Mouse (Mus musculus) adrenal gland, postnatal 10 days (tissue): ENCODE measurements around the gene Cyld. TPM values are rescaled to one million over a fixed set of nuclear protein-coding genes. Genes with fewer than 3 reads are reported as not detected.
"Not testable (repeated sequence)": the region's sequence is repeated elsewhere in the genome, so short reads cannot be mapped to it uniquely, and the experiment has no call there.

Experiments
- DNase-seq: peaks from one replicate; pipeline ENCODE4 v3.0.0; 2021; ENCODE audit warnings: mixed read lengths
- long read RNA-seq, 2 experiments: library from polyadenylated mRNA; stranded (forward); transcript quantifications; one replicate each; pipeline ENCODE4 v2.0.0; 2021
- total RNA-seq, 2 experiments: library from RNA; stranded (reverse); gene quantifications; 2 replicates each; pipeline ENCODE4 v1.2.3; 2021

Gene Cyld
- 10 to 100 TPM; 26.7 to 31.7 TPM for total RNA-seq
- long read RNA-seq, experiment 1, full-length matches to known transcripts = 6 of 29 reads
- long read RNA-seq, experiment 1, partial matches to known transcripts = 8 of 29 reads
- long read RNA-seq, experiment 1, other reads (novel, unspliced or antisense) = 15 of 29 reads
- long read RNA-seq, experiment 2, full-length matches to known transcripts = 11 of 26 reads
- long read RNA-seq, experiment 2, partial matches to known transcripts = 1 of 26 reads
- long read RNA-seq, experiment 2, other reads (novel, unspliced or antisense) = 14 of 26 reads

DNA sequence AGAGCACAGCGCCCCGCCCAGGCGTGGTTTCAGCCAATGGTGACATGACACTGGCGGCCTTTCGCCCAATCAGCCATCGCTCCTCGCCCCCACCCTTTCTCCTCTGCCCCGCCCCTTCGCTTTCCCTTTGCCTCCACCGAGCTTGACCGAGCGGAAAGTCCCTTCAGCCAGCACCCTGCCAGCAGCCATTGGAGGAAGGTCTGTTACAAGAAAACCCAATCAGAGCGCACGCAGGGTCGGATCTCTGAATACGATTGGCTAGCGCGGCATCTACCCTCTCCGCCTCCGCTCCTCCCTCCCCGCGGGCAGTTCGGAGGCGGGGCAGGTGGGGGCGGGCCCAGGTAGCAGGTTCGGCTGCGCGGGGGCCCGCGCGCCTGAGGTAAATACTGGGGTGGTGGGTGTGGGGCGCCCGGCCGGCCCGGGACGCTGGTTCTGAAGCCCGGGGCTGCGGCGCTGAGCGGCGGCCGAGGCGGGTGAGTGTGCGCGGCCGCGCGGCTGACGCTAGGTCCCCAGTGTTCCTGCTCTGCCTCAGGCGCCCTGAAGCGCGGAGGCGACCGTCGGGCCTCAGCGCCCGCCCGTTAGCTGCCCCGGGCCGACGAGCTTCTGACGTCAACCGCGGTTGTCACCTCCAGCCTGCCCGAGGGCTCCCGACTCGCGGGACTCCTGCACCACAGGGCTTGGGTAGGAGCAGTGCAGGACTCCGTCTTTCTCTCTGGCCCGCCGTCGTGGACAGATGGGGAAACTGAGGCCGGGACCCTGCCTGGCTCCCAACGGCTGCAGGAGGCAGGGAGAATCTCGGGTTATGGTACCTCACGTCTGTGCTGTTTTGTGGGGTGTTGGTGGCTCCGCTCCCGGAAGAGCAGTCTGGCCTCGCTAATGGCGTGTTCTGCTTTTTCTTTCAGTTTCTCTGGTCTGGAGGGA is at the start of gene Cyld:
Gene Cyld (plus strand): TSS at position 308 of the 921 bp plus-strand sequence.
- peak; percentile 98 for DNase-seq

DNA sequence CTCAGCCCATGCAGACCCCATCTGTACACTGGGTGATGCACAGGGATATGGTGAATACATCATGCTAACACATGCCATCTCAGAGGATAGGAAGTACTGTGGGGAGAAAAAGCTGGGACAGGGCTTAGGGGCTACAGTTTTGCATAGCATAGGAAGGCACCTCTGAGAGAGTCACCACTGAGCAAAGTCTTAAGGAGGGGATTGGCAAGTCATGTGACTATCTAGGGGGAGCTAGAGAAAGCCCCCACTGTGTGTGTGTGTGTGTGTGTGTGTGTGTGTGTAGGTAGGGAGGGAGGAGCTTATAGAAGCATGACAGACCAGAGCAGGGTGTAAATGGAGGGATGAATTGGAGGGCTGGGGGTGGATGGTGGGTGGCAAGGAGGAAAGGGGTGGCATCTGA is 48.5 kb upstream of the Cyld start:
- DNase-seq = no peak

DNA sequence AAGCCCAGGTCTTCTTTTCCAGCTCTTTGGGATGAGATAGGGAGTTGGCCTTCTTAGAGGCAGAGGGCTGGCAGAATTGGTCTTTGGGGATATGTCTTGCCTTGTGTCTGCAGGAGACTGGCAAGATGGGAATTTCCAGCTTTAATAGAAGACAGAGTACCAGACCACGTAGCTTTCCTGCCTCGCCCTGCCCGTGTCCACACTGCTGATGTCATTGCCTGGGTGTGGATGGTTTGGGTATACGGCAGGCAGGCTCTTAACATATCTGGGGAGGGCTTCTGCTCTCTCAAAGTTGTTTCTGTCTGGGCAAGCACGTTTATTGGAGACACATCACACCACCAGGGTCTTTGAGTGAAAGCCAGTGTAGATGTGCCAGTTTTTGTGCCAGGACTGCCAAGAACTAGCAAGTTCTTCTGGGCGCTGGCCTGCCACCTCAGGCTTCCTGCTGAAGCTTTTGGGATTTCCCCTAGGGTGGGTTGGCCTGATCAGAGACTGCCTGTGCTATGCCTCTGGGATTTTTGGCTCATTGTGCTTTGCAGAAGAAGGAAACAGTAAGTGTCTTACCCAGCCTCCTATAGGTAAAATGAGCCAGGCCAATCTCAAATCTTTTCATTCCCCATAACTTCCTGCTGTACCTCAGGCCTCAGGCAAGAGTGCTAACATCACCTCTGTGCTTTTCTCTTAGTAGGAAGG is 46.7 kb upstream of the Cyld start:
- DNase-seq = no peak

DNA sequence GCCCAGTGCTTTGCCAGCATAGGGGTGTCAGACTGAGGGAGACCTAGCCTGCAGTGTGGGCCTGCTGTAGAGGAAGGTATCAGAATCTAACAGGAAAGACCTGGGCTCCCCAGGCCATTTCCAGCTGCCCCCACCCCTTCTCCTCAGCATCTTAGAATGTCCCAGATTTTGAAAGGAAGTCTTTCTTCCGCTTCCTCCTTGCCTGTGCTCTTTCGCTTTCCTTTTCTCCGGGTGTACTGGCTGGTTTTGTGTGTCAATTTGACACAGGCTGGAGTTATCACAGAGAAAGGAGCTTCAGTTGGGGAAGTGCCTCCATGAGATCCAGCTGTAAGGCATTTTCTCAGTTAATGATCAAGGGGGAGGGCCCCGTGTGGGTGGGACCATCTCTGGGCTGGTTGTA is 45.7 kb upstream of the Cyld start:
- DNase-seq = not testable (repeated sequence)

DNA sequence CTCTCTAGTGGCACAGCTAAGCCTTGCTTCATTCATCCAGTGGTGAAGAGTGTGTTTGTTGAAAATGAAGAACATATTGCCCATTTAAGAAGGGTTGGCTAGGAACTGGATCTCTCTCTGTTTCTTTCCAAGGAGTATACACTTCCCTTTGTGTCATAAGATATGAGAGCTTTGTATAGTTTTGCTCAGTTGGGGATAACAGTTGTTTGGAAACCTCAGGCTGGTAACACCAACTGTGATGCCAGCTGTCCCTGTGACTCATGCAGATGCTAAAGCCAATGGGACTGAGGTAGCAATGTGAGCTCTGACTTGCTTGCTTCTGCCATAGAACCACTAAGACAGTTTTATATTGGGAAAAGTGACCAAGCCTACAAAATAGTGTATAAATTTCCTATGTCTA is 41.5 kb upstream of the Cyld start:
- no peak for DNase-seq

DNA sequence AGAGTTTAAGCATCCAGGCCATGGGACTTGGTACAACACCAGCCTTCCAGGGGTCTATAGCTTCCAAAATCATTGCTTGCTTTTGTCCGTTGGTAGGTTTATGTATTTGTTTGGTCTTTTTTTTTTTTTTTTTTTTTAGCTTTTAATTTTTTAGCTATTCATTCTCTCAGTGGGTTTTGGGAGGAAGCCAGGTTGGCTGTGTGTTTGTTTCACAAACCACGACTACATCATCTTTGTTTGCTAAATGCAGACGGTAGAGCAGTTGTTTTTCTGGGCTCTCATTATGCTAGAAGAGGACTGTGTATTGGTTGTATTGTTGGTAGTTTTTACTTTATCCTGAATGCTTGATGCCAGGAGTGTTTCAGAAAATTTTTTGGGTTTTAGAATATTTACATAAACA is 37.0 kb upstream of the Cyld start:
- no peak for DNase-seq

DNA sequence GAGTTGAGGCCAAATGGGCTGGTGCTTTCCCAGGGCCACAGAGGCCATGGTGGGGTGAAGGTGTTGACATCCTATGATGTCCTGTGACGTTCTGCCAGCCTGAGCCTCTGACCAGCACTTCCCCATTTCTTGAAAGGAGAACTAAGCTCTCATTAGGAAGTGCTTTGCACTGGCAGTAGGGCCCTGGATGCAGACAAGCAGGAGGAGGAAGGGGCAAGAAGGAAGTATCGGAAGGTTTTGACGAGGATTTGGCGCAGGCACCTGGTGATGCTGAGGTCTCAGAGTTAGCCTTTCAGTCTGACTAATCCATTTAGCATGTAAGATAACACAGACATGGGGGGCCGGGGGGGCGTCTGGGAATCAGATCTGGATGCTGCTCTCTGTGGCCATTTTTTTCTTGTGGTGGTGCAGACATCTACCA is 34.4 kb upstream of the Cyld start:
- DNase-seq = peak; percentile 7

DNA sequence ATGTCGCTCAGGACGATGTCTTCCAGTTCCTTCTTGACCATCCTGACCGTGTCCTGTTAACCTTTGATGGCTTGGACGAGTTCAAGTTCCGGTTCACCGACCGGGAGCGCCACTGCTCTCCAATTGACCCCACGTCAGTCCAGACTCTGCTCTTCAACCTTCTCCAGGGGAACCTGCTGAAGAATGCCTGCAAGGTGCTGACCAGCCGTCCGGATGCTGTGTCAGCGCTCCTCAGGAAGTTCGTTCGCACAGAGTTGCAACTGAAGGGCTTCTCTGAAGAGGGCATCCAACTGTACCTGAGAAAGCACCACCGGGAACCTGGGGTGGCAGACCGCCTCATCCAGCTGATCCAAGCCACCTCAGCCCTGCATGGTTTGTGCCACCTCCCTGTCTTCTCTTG is 32.7 kb upstream of the Cyld start:
- DNase-seq = no peak

DNA sequence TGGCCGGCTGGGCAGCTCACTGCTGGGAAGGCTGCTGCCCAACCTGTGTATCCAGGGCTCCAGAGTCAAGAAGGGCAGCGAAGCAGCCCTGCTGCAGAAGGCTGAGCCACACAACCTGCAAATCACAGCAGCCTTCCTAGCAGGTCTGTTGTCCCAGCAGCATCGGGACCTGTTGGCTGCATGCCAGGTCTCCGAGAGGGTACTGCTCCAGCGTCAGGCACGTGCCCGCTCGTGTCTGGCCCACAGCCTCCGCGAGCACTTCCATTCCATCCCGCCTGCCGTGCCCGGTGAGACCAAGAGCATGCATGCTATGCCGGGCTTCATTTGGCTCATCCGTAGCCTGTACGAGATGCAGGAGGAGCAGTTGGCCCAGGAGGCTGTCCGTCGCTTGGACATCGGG is 31.9 kb upstream of the Cyld start:
- DNase-seq = peak; percentile 18

DNA sequence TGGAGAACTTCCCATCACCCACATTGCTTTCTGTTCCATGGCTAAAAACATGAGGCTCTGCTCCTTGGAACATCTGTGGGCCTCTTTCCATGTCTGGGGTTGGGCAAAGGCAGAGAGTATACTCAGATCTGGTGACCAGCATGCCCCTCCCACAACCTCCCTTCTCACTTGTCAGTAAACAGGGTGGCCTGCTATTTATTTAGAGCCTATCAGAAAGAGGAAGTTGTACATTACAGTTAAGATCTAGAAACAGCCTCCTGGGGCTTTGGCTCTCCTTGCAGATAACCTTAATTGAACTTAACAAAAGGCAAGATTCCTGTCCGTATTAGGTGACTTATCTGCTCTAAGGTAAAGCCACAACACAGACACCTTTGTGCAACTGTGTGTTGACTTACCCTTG is 30.4 kb upstream of the Cyld start:
- no peak for DNase-seq

DNA sequence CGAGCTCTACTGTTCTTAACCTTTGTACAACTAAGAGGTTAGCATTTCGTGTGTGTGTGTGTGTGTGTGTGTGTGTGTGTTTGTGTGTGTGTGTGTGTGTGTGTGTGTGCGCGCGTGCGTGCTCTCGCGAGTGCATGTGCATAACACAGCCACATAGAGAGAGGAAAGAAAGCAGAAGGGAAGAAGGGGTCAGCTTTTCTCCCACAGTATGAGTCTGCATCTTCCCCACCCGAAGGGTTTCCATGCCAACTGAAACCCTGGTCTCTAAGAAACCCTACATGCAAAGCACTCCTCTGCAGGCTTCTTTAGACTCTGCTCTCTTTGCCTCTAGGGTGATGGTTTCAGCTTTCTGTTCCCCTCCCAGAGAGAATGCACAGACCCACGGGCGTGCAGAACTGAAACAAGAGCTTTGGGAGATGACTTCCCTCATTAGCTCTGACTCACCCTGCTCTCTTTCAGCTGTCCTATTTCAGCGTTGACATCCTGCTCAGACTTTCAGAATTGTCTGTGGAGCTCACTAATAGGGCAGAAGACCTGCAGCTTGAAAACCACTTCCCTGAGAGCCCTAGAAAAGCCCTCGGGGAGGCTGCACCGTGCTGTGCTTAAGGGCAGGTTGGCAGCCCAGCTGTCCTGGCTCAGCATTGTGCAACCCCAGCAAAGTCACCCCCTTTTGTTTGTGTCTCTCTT is 28.3 kb upstream of the Cyld start:
- peak; percentile 12 for DNase-seq

DNA sequence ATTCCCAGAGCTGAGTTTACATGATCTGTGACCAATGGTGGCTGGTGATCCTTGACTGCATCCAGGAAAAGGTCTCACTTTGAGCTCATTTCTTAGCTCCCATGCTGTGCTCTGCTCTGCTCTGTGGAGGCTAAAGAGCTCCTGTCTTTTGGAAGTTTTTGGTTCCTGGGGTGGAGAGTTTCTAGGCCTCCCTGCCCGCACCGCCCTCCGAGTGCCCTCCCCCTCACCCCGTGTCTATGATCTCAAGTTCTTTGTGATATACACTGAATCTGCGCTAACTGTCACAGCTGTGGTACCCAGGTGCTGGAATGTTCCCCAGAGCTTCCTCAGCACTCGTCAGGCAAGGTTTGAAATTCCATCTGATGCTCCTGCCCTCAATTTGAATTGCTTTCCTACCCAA is 26.0 kb upstream of the Cyld start:
- no peak for DNase-seq

DNA sequence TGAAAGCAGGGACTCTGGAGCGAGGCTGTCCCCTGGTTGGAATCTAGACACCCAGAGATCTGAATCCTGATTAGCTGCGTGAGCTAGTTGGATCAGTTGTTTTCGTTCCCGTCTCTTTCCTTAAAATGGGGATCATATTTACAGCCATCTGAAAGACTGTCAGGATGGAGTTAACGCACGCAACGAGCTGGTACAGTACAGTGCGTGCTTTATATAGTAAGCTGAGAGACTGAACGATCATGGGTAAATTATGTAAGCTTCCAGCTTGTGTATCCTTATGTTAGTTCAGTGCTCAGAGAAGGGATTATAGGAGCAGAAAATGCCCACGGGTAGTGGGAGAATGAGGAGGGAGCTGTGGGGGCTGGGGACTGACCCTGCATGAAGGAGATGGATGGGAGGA is 25.3 kb upstream of the Cyld start:
- DNase-seq = no peak

DNA sequence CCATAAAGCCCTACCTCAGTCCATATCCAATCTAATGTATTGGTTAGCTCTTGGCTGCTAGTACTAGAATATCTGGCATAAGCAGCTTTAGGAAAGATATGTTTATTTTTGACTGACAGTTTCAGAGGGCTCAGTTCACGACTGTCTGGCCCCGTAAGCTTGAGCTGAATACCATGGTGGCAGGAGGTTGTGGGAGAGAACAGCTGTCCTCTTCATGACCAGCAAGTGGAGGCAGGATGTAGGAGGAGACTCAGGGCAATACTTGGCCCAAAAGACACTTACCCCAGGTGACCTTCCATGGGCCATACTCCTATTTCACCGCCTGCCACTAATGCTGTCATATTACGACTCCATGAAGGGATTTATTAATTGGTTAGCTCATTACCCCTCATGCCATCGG is 23.0 kb upstream of the Cyld start:
- no peak for DNase-seq

DNA sequence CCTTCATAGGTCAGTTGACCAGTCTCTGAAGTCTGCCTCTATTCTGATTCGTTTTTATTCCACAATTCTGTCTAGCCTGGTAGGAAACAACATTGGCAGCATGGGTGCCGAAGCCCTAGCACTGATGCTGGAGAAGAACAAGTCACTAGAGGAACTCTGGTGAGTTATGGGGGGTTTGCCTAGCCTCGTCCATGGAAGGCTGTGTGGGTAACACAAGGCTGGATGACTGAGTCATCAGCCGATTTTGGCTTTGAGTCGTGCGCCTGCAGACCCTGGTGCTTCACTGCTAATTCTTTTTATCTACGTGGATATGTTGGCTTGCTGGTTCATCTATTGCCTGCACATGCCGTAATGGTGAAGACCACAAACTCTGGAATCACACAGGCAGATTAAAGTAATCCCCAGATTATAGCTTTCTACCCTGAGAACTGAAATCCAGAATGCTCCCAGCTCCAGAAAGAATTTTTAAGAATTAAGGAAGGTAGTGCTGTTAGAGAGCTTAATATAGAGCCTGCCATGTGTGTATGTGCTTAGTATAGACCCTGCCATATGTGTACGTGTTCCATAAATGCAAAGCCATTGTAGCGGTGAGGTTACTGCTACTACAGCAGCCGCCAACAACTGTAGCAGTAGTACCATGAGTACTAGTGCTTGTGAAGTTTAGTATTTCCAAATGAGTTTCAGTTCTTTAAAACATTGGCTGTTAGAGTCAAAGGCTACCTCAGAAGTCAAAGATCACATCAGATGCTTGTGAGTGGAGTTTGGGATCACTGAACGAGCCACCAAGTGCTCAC is 21.3 kb upstream of the Cyld start:
- no peak for DNase-seq

DNA sequence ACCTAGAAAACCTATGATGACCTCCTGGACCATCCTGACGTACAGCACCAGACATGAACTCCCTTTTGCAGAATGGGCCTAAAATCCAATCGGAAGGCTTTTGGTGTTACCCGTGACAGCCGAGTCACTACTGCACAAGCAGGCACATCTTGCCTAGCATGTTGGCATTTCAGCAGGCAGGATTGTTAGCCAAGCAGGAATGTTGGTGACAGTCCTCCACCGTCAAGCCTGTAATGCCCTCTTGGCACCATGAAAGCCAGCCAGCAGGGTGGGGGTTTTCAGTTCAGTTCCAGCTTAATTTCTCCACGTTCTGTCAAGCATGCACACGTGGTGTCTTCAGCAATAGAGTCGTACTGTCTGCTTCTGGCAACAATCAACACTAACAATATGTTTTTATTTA is 19.8 kb upstream of the Cyld start:
- DNase-seq = no peak

DNA sequence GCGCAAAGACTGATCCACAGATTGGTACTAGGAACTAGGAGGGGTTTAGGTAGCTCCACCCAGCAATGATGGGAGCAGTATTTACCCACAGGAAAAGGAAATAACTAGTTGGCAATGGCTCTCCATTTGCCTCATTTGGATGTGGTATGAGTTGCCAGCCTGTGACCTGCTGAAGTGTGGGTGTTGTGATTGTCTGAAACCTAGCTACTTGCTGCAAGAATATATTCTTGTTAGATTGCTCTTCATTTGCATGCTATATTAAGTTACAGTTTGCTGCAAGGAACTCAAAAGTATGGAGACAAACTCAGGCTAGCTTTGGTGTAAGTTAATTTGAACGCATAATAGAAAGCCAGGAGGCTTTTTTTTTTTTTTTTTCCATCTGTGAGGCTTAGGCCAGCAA is 16.3 kb upstream of the Cyld start:
- DNase-seq = no peak

DNA sequence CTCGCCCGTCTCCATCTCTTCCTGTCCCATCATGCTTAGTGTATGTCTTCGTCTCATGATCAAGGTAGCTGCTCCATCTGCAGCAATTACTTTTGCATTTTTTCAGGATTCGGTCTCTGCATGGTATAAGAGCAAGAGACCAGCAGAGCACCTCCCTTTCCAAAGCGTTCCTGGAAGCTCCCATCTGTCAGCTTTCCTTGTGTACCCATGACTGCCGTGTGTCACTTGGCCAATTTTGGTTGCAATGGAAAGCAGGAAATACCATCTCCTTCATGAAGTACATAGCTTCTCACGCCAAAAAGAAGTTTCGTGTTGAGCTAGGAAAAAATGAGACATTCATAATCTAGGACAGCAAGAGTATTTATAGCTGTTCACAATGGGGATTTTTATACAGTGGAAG is 15.8 kb upstream of the Cyld start:
- no peak for DNase-seq

DNA sequence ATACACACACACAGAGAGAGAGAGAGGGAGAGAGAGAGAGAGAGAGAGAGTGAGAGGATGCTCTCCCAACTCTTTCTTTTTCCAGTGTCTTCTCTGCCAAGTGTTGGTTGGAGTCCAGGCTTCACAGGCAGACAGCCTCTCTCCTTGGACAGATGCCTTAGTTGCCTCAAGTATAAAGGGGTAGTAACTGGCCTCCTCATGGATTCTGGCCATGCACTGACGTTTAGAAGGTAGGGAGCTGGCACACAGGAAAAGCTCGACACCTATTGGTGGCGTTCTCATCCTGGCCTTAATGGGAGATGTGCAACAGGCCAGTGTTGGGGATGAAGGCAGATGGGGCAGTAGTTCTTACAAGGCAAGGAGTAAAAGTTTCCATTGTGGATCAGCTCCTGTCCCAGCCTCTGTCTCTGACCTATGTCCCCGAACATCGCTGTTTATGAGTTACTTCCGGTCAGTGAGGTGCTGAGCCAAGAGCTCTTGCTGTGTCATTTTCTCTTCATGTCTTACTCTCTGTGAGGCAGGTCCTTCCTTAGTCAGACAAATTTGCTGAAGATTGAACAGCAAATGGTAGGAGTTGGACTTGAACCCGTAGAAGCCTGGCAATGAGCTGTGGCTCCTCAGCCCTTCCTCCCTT is 13.1 kb upstream of the Cyld start:
- DNase-seq = no peak

DNA sequence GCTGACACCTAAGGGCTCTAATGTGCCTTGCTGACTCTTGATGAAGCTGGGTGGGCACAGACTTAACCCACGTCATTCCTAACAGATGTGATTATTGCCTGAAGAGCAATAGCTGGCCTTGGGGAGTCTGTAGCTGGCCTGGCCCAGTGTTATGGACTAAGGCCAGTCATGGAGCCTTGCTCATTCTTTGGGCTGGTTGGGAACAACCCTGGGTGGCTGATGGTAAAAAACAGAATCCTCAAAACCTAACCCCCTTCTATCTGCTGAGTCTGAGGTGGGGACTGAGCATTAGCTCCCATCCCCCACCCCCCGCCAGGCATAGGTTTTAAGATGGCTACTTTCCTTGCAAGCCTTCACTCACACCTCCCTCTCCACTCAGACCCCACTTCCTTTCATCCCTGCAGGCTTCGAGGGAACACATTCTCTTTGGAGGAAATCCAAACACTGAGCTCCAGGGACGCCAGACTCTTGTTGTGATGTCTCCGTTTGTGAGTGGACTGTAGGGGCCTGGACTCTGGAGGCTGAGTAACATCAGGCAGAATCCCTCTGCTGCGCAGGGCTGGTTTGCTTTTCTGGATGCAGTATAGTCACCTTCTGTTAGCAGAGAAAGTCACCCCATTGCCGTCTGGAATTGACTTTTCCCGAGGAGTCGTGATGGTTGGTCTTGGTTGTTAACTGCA is 10.5 kb upstream of the Cyld start:
- no peak for DNase-seq

DNA sequence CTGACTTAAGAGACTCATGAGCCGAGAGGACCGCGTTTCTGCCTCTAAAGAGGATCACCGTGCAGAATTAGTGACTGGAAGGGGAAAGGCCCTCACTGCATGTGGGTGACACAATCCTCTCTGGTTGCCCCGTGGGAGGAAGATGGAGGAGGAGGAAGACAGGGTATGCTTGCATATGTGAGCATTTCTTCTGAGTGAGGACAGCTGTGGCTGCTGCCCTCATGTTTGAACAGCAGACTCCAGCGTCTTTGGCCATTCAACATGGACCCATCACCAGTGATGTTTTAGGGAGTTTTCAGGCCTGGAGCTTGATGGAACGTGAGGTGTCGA is 10.0 kb upstream of the Cyld start:
- DNase-seq = no peak
